Mouse (Mus musculus) intestine, embryonic 14.5 days (tissue): ENCODE results near the gene Ptprj. TPM values are rescaled to one million over a fixed set of nuclear protein-coding genes. Genes with fewer than 3 reads are reported as not detected.

Source experiments
- ATAC-seq: fragments of 200-750 bp; cut with Nextera tagmentation; replicated peaks from 2 replicates; pipeline ENCODE4 v1.8.0; 2017; ENCODE audit warnings: low read depth, moderate number of reproducible peaks, moderate TSS enrichment, moderate library complexity; ENCODE audit not compliant: low FRiP score, low TSS enrichment
- DNase-seq: peaks from one replicate; pipeline ENCODE4 v3.0.0-alpha.2; 2018; ENCODE audit warnings: low spot score
- H3K27ac ChIP-seq: fragments of 300-500 bp; sonication (generic); 2 replicates; pipeline ENCODE4 v1.5.1; 2014; ENCODE audit warnings: low read depth, mild to moderate bottlenecking, control low read depth
- H3K27me3 ChIP-seq: fragments of 300-500 bp; sonication (generic); replicated peaks from 2 replicates; pipeline ENCODE4 v1.6.1; 2014; ENCODE audit warnings: low read length, control low read depth; ENCODE audit not compliant: control insufficient read depth, insufficient read depth
- H3K36me3 ChIP-seq: fragments of 300-500 bp; sonication (generic); 2 replicates; pipeline ENCODE4 v1.6.1; 2014; ENCODE audit warnings: low read length, control low read depth; ENCODE audit not compliant: control insufficient read depth, insufficient read depth
- H3K4me1 ChIP-seq: fragments of 300-500 bp; sonication (generic); replicated peaks from 2 replicates; pipeline ENCODE4 v1.6.1; 2014; ENCODE audit warnings: low read length, control low read depth, mixed read lengths; ENCODE audit not compliant: control insufficient read depth, insufficient read depth
- H3K4me2 ChIP-seq: fragments of 300-500 bp; sonication (generic); 2 replicates; pipeline ENCODE4 v1.6.1; 2014; ENCODE audit warnings: low read length
- H3K4me3 ChIP-seq: fragments of 300-500 bp; sonication (generic); 2 replicates; pipeline ENCODE4 v1.5.1; 2014; ENCODE audit warnings: low read depth, low read length, control low read depth, mixed read lengths
- H3K9ac ChIP-seq: fragments of 300-500 bp; sonication (generic); 2 replicates; pipeline ENCODE4 v1.6.1; 2014; ENCODE audit warnings: mild to moderate bottlenecking, low read length
- H3K9me3 ChIP-seq: fragments of 300-500 bp; sonication (generic); 2 replicates; pipeline ENCODE4 v1.6.1; 2016; ENCODE audit warnings: low read length, control low read depth; ENCODE audit not compliant: control insufficient read depth
- WGBS: fragments of 180-500 bp; shearing (Covaris S2); extraction: QIAGEN DNeasy Blood & Tissue Kit; methylation state at CpG from one replicate; pipeline ENCODE4 v1.1.7; 2014; 5-methylcytosine and 5-hydroxymethylcytosine counted together
- polyA plus RNA-seq: library from polyadenylated mRNA; unstranded; fragments of >200 nt; fragmentation: Nextera tagmentation; extraction: Ambion mirVana; gene quantifications from 2 replicates; pipeline ENCODE4 v1.2.1, GENCODE M21; 2014

Ptprj gene
- polyA plus RNA-seq, 1 experiment from 2014 or later, result 8.3 TPM

DNA sequence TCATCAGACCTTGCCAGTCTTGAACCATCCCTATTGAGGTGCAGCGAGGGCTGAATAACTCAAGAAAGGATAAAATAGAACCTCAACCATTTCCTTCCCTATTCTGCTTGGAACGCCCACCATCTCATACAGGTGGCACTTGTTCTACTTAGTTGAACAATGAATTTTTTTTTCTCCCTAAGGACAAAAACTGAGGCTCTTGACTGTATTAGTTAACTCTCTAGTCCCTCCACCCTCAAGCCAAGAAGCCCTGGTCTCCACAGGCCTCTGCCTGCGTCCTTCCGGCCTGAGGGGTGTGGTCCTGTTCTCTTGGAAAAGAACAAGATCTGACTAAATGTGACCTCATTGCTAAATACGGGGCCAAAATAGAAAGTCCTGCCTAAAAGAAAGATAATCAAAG is 48.4 kb downstream of the Ptprj start:
- Histone ChIP-seq H3K9ac (no peak overlapping the region), H3K36me3 (no peaks in the 10 kb centered on the region), H3K4me1 (peaks cover 5% of the 10 kb centered on the region), H3K27me3 (no peaks in the 10 kb centered on the region), H3K27ac (no peak overlapping the region), H3K4me2 (no peak overlapping the region), H3K9me3 (no peaks in the 10 kb centered on the region), H3K4me3 (no peak overlapping the region)
- ATAC-seq, result no peak
- WGBS, result 87% methylated on average over 5 of the region's 5 CpGs
- DNase-seq, result no peak

DNA sequence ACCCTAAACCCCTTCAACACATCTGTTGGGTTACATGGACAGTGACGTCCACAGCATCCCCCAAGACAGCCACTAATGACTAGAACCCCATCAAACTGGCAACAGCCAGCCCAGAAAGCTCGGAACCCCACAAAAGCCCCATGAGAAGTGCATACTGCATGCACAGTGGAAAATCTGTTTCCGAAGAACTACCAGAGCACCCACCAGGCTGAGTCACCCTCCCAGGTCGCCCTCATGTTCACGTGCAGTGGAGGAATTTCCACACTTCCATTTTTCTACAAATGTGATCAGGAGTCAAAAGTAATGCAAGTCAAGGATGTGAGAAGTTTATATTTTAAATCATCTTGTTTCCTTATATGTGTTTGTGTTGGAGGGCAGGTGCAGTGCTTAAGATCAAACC is 52.3 kb downstream of the Ptprj start:
- Histone ChIP-seq H3K9me3 (no peaks in the 10 kb centered on the region), H3K36me3 (no peaks in the 10 kb centered on the region), H3K9ac (no peak overlapping the region), H3K27ac (no peak overlapping the region), H3K4me2 (no peak overlapping the region), H3K27me3 (no peaks in the 10 kb centered on the region), H3K4me1 (peaks cover 21% of the 10 kb centered on the region), H3K4me3 (no peak overlapping the region)
- DNase-seq (no peak), ATAC-seq (no peak)
- 88% methylated on average over 5 of the region's 5 CpGs for WGBS

DNA sequence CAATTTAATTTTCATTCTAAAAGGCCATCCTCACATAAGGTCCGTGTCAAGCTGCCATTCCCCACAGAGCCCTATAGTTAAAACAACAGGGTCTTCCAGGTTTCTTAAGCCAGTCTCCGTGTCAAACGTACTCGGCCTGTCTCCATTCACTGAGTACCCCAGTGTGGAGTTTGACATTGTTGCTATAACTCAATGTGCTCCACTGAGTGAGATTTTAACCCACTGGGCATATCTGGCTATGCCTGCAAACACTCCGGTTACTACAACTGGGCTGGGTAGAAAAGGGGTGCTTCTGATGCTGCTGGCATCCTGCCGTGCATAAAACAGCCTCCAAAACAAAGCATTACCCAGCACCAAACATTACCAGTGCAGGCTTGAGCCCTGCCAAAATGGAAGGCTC is 53.5 kb downstream of the Ptprj start:
- Histone ChIP-seq H3K9me3 (no peaks in the 10 kb centered on the region), H3K36me3 (no peaks in the 10 kb centered on the region), H3K27me3 (no peaks in the 10 kb centered on the region), H3K4me3 (no peak overlapping the region), H3K27ac (peak overlapping the region; percentile 82), H3K9ac (0 out of 2 replicates have a peak overlapping the region, but pooled peaks have one; percentile 5), H3K4me2 (peak overlapping the region; percentile 32), H3K4me1 (peaks cover 21% of the 10 kb centered on the region)
- DNase-seq (no peak), ATAC-seq (no peak)
- 31% methylated on average over 6 of the region's 6 CpGs for WGBS

DNA sequence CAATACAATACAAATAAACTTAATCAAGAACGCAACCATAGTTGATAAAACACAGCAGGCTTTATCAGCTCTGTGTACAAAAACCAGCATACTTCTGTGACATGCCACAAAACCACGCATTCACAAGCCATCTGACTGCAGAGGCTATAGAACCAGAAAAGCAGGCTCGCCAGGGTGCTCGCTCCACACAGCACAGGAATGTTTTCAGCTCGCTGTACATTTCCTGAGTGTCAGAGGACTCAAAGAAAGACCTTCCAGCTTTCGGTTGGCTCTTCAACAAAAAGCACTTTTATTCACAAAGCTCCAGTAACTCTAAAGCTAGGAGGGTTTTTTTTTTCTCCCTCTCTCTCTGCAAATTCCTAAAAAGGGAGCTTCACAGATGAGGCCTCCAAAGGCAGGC is 53.9 kb downstream of the Ptprj start:
- H3K4me2 ChIP-seq, result peak overlapping the region; percentile 32
- no peaks in the 10 kb centered on the region for H3K27me3 ChIP-seq
- H3K4me1 ChIP-seq, result peaks cover 21% of the 10 kb centered on the region
- H3K36me3 ChIP-seq, result no peaks in the 10 kb centered on the region
- DNase-seq, result peak; percentile 62
- H3K9ac ChIP-seq, result 0 out of 2 replicates have a peak overlapping the region, but pooled peaks have one; percentile 5
- H3K27ac ChIP-seq, result peak overlapping the region; percentile 82
- no peak overlapping the region for H3K4me3 ChIP-seq
- 5% methylated on average over 6 of the region's 6 CpGs for WGBS
- no peaks in the 10 kb centered on the region for H3K9me3 ChIP-seq
- peak; percentile 67; the same call in 1 of the 2 replicates for ATAC-seq

DNA sequence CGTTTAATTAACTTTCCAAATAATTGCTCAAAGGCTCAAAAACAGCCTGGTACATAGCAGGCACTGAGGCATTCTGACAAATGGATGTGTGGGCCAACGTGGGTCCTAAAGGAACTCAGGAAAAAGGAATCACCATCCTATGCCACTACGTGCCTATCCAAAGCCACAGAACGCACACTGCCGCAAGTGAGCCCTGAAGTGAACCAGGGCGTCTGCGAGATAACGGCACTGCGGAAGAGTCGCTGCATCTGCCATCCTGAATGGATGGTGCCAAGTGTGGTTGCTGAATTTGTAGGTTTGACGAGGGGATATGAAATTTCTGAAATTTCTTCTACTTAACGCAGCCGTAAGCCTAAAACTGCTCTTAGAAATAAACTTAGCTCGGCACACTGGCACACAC is 54.6 kb downstream of the Ptprj start:
- no peak overlapping the region for H3K4me2 ChIP-seq

DNA sequence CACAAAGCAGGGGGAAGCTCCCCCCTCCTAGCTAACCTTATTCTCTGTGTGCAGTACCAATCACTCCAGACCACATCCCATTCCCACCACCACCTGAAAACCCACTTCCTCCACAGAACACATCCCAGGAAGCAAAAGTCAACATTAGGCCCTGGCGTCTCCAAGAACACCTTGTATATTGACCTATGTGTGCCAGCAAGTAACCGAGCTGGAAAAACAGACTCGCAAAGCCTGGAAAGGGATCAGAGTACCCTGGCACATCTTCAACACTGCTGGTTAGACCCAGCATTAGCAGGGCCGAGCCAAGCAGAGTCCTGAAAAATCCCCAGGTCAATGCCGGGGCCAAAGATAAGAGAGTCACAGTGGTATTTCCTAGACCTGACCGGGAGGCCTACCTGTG is 58.0 kb downstream of the Ptprj start:
- no peak overlapping the region for H3K27ac ChIP-seq
- 86% methylated on average over 6 of the region's 6 CpGs for WGBS
- H3K9me3 ChIP-seq, result no peaks in the 10 kb centered on the region
- H3K9ac ChIP-seq, result no peak overlapping the region
- H3K27me3 ChIP-seq, result no peaks in the 10 kb centered on the region
- peaks cover 25% of the 10 kb centered on the region for H3K4me1 ChIP-seq
- H3K36me3 ChIP-seq, result no peaks in the 10 kb centered on the region
- no peak overlapping the region for H3K4me2 ChIP-seq
- H3K4me3 ChIP-seq, result no peak overlapping the region
- no peak for ATAC-seq
- DNase-seq, result no peak

More for the DNA sequence above, 54.6 kb downstream of the Ptprj start:
- peaks cover 21% of the 10 kb centered on the region for H3K4me1 ChIP-seq
- WGBS, result 75% methylated on average over 14 of the region's 14 CpGs
- no peaks in the 10 kb centered on the region for H3K27me3 ChIP-seq
- no peaks in the 10 kb centered on the region for H3K9me3 ChIP-seq
- H3K36me3 ChIP-seq, result no peaks in the 10 kb centered on the region
- no peak for ATAC-seq
- no peak for DNase-seq
- H3K27ac ChIP-seq, result peak overlapping the region; percentile 82; the same call in 1 of the 2 replicates
- H3K4me3 ChIP-seq, result no peak overlapping the region
- H3K9ac ChIP-seq, result no peak overlapping the region

DNA sequence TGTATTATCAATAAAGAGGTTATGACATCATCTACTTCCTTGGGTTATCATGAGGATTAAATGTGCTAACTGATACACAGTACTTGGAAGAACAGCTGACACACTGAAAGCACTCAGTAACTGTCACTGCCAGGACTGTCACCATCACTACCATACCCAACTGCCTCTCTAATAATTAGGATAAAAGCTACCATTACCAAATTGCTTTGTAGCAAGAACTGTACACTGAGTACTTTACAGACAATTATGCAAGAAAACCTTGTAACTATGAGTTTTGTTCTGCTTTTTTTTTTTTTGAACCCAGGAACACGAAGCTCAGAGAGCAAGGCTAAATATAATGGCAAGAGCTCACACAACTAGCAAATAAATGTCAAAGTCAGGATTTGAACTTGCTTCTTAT is 58.5 kb downstream of the Ptprj start:
- H3K36me3 ChIP-seq, result no peaks in the 10 kb centered on the region
- no peak overlapping the region for H3K4me2 ChIP-seq
- no peak for ATAC-seq
- WGBS, result 77% methylated on average over 1 of the region's 1 CpGs
- peaks cover 25% of the 10 kb centered on the region for H3K4me1 ChIP-seq
- no peak for DNase-seq
- no peak overlapping the region for H3K27ac ChIP-seq
- no peak overlapping the region for H3K9ac ChIP-seq
- H3K27me3 ChIP-seq, result no peaks in the 10 kb centered on the region
- no peaks in the 10 kb centered on the region for H3K9me3 ChIP-seq
- no peak overlapping the region for H3K4me3 ChIP-seq

DNA sequence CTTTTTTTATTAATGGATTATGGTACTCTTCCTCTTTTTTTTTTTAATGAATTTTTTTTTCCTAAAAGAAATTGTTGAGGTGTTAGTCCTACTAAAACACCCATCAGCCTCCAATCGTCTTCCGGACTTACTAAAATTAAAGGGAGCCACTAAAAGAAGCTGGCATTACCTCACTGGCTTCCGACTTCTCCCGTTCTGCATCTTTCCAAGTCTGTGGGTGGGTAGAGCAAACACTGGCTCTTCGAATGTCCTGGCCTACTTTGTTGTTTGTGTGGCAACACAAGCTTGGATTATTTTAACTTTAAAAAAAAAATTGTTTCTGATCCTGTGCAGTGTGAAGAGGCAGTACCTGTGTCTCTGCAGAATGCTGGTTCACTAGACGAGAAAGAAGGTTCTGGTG is 62.2 kb downstream of the Ptprj start:
- WGBS, result 75% methylated on average over 6 of the region's 6 CpGs

DNA sequence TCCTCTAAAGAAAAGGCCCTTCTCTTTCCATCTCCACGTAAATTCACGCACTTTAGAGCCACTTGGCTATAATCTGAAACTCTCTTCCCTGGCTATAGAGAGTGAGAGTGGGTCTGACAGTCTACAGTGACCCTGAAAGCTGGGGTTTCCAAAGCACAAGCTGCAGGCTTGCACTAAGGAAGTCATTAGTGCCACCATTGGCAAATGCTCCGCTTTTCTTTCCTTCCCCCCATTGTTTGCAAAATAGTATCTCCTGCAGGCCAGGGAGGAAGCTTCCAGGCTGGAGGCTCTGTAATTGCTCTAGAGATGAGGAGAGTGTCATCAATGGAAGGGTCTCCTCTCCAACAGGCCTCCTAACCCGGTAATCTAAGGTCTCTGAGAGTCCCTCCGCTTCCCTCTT is 65.5 kb downstream of the Ptprj start:
- H3K36me3 ChIP-seq, result no peaks in the 10 kb centered on the region
- H3K4me3 ChIP-seq, result no peak overlapping the region
- no peak overlapping the region for H3K4me2 ChIP-seq
- no peaks in the 10 kb centered on the region for H3K9me3 ChIP-seq
- H3K27me3 ChIP-seq, result no peaks in the 10 kb centered on the region
- 69% methylated on average over 5 of the region's 5 CpGs for WGBS
- H3K9ac ChIP-seq, result no peak overlapping the region
- H3K4me1 ChIP-seq, result peaks cover 21% of the 10 kb centered on the region
- H3K27ac ChIP-seq, result no peak overlapping the region
- DNase-seq (no peak), ATAC-seq (no peak)

More for the DNA sequence above, 62.2 kb downstream of the Ptprj start:
- no peaks in the 10 kb centered on the region for H3K36me3 ChIP-seq
- no peak overlapping the region for H3K27ac ChIP-seq
- no peaks in the 10 kb centered on the region for H3K9me3 ChIP-seq
- DNase-seq (no peak), ATAC-seq (no peak)
- H3K9ac ChIP-seq, result no peak overlapping the region
- no peak overlapping the region for H3K4me2 ChIP-seq
- no peak overlapping the region for H3K4me3 ChIP-seq
- peaks cover 21% of the 10 kb centered on the region for H3K4me1 ChIP-seq
- H3K27me3 ChIP-seq, result no peaks in the 10 kb centered on the region
